Mouse (Mus musculus) hindbrain, embryonic 10.5 days (tissue): ENCODE measurements around the gene Olfr117. TPM values are rescaled to one million over a fixed set of nuclear protein-coding genes. Genes with fewer than 3 reads are reported as not detected.
"Not testable (repeated sequence)": the region's sequence is repeated elsewhere in the genome, so short reads cannot be mapped to it uniquely, and the experiment has no call there.

ENCODE experiments used
- DNase-seq: peaks from one replicate; pipeline ENCODE4 v3.0.0-alpha.2; 2017; ENCODE audit warnings: low spot score
- H3K27ac ChIP-seq: fragments of 300-500 bp; sonication (generic); 2 replicates; pipeline ENCODE4 v1.5.1; 2016; ENCODE audit warnings: mild to moderate bottlenecking, moderate library complexity
- H3K27me3 ChIP-seq: fragments of 300-500 bp; sonication (generic); 2 replicates; pipeline ENCODE4 v1.6.1; 2016; ENCODE audit warnings: mild to moderate bottlenecking; ENCODE audit not compliant: poor library complexity, insufficient read depth, severe bottlenecking
- H3K36me3 ChIP-seq: fragments of 300-500 bp; sonication (generic); 2 replicates; pipeline ENCODE4 v1.6.1; 2016; ENCODE audit warnings: mild to moderate bottlenecking, moderate library complexity
- H3K4me1 ChIP-seq: fragments of 300-500 bp; sonication (generic); replicated peaks from 2 replicates; pipeline ENCODE4 v1.6.1; 2016; ENCODE audit warnings: mild to moderate bottlenecking
- H3K4me3 ChIP-seq: fragments of 300-500 bp; sonication (generic); 2 replicates; pipeline ENCODE4 v1.5.1; 2016; ENCODE audit warnings: mild to moderate bottlenecking, moderate library complexity
- H3K9me3 ChIP-seq: fragments of 300-500 bp; sonication (generic); 2 replicates; pipeline ENCODE4 v1.6.1; 2016; ENCODE audit warnings: mild to moderate bottlenecking, moderate library complexity
- WGBS: fragments of 180-500 bp; shearing (Covaris S2); methylation state at CpG from one replicate; pipeline ENCODE4 v1.1.7; 2016; 5-methylcytosine and 5-hydroxymethylcytosine counted together
- polyA plus RNA-seq: library from polyadenylated mRNA; unstranded; fragments of >200 nt; fragmentation: Nextera tagmentation; extraction: Ambion mirVana; gene quantifications from 2 replicates; pipeline ENCODE4 v1.2.1, GENCODE M21; 2016

Gene Olfr117
- not detected in 2 replicates for polyA plus RNA-seq

- no peak for DNase-seq
- no peak within 1 kb of the TSS for H3K4me3 ChIP-seq
- H3K9me3 ChIP-seq: 0 out of 2 replicates have a peak, but pooled peaks cover 4% of the 10 kb centered on the region
- no peaks in the 10 kb centered on the region for H3K4me1 ChIP-seq
- WGBS: 72% methylated on average over 1 of the region's 1 CpGs
- H3K36me3 ChIP-seq: no peaks in the 10 kb centered on the region
- no peak within 1 kb of the TSS for H3K27ac ChIP-seq
- H3K27me3 ChIP-seq: no peaks in the 10 kb centered on the region
Measured at GRCm38 (mm10) chr17:37663682-37664081, at the start of gene Olfr117. TSS of gene Olfr117 (minus strand) at chr17:37663782.

GRCm38 (mm10) chr17:37696264-37696663 lies 32.7 kb upstream of the Olfr117 start, which contains the start of gene Olfr119:
TSS of gene Olfr119 (plus strand) at chr17:37696564.
- H3K4me3 ChIP-seq, DNase-seq, H3K9me3 ChIP-seq, H3K27me3 ChIP-seq, H3K36me3 ChIP-seq, H3K27ac ChIP-seq, H3K4me1 ChIP-seq: not testable (repeated sequence)
- WGBS: 65% methylated on average over 1 of the region's 1 CpGs

GRCm38 (mm10) chr17:37666688-37667087 lies 3.1 kb upstream of the Olfr117 start, which contains the start of gene Olfr118:
TSS of gene Olfr118 (plus strand) at chr17:37666988.
- H3K36me3 ChIP-seq: no peaks in the 10 kb centered on the region
- H3K4me3 ChIP-seq: no peak within 1 kb of the TSS
- H3K27ac ChIP-seq: no peak within 1 kb of the TSS
- DNase-seq: no peak
- no peaks in the 10 kb centered on the region for H3K9me3 ChIP-seq
- H3K4me1 ChIP-seq: no peaks in the 10 kb centered on the region
- WGBS: 77% methylated on average over 2 of the region's 2 CpGs
- no peaks in the 10 kb centered on the region for H3K27me3 ChIP-seq

GRCm38 (mm10) chr17:37627009-37627408 lies 36.6 kb downstream of the Olfr117 start, which contains the start of the genes Olfr115 and Olfr116:
TSS of gene Olfr115 (minus strand) at chr17:37627109.
TSS of gene Olfr116 (minus strand) at chr17:37627199.
- H3K36me3 ChIP-seq: no peaks in the 10 kb centered on the region
- H3K4me3 ChIP-seq: no peak within 1 kb of the TSS
- peaks cover 13% of the 10 kb centered on the region; the same call in 1 of the 2 replicates for H3K9me3 ChIP-seq
- DNase-seq: no peak
- 88% methylated on average over 2 of the region's 2 CpGs for WGBS
- H3K27me3 ChIP-seq: no peaks in the 10 kb centered on the region
- no peaks in the 10 kb centered on the region for H3K4me1 ChIP-seq
- H3K27ac ChIP-seq: no peak within 1 kb of the TSS

Other genes with a start within 250 kb of the Olfr117 start
- not detected in 2 replicates for gene Olfr108, start 218.3 kb downstream of the Olfr117 start, polyA plus RNA-seq
- not detected in 2 replicates for gene Olfr109, start 204.9 kb downstream of the Olfr117 start, polyA plus RNA-seq
- gene H2-M2, start 180.2 kb downstream of the Olfr117 start, polyA plus RNA-seq: not detected in 2 replicates
- gene Olfr110, start 171.3 kb downstream of the Olfr117 start, polyA plus RNA-seq: not detected in 2 replicates
- not detected in 2 replicates for gene Olfr111, start 155.8 kb downstream of the Olfr117 start, polyA plus RNA-seq
- gene Olfr112, start 94.3 kb downstream of the Olfr117 start, polyA plus RNA-seq: not detected in 2 replicates
- gene Olfr113, start 86.1 kb downstream of the Olfr117 start, polyA plus RNA-seq: not detected in 2 replicates
- not detected in 2 replicates for gene Olfr114, start 71.0 kb downstream of the Olfr117 start, polyA plus RNA-seq
- gene Olfr115, start 36.7 kb downstream of the Olfr117 start, polyA plus RNA-seq: not detected in 2 replicates
- not detected in 2 replicates for gene Olfr116, start 36.6 kb downstream of the Olfr117 start, polyA plus RNA-seq
- not detected in 2 replicates for gene Olfr118, start 3.2 kb upstream of the Olfr117 start, polyA plus RNA-seq
- gene Olfr119, start 32.8 kb upstream of the Olfr117 start, polyA plus RNA-seq: not detected in 2 replicates
- not detected in 2 replicates for gene Olfr120, start 58.0 kb upstream of the Olfr117 start, polyA plus RNA-seq
- gene Olfr121, start 85.1 kb upstream of the Olfr117 start, polyA plus RNA-seq: not detected in 2 replicates
- gene Olfr122, start 104.8 kb upstream of the Olfr117 start, polyA plus RNA-seq: not detected in 2 replicates
- gene Olfr123, start 129.7 kb upstream of the Olfr117 start, polyA plus RNA-seq: not detected in 2 replicates
- gene Olfr124, start 136.1 kb upstream of the Olfr117 start, polyA plus RNA-seq: not detected in 2 replicates
- not detected in 2 replicates for gene Olfr125, start 169.2 kb upstream of the Olfr117 start, polyA plus RNA-seq
- gene Olfr126, start 183.7 kb upstream of the Olfr117 start, polyA plus RNA-seq: not detected in 2 replicates
- not detected in 2 replicates for gene Olfr127, start 236.7 kb upstream of the Olfr117 start, polyA plus RNA-seq